Mouse (Mus musculus): ENCODE measurements around the gene Igfbp6. TPM values are rescaled to one million over a fixed set of nuclear protein-coding genes. Genes with fewer than 3 reads are reported as not detected.
A peak's percentile ranks its signal among the peaks of the same experiment; 100 is the strongest.
"Not testable (repeated sequence)": the region's sequence is repeated elsewhere in the genome, so short reads cannot be mapped to it uniquely, and the experiment has no call there.

The Igfbp6 gene
- polyA plus RNA-seq, 1 experiment = 18.5 TPM

DNA sequence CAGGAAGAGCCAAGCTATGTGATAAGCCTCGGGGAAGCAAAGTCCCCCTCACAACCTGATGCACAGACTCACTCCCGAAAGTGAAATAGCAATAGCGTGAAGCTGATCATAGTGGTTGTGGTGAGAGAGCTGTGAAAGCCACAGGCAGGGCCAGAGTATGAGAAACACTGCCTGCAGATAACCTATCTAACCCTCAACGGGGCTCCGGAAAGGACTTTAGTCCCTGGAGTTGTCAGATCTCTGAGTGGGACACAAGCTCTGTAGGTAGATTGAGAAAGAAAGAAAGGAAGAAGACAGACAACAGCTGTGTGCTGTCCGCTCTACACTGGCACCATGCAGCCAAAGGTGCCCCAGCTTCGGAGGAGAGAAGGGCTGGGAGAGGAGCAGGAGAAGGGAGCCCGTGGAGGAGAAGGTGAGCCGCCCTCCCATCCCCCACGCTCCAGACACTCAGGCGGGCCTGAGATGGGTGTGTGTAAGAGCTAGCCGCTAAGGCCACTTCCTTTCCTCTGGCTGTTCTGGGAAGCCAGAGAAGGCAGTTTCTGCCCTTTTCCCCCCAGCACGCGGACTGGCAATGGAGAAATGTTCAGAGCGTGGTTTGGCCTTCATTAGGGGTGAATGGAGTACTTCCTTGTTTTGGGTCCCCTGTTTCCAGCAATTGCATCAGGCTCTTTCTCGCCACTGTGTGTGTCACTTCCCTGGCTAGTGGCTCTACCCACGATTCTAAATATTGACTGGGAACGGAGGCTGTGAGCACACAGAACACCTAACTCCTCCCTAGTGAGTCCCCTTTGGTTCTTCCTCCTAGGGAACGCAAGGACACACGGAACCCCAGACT lies 6.4 kb downstream of the Igfbp6 start, which contains the start of gene Soat2:
Soat2 (plus strand) TSS at position 226 of the 835 bp plus-strand sequence.
- Histone ChIP-seq H3K27ac (ENCODE audit: insufficient read depth, low read depth, low read length) (peak within 1 kb of the TSS; percentile 46), H3K36me3 (ENCODE audit: control insufficient read depth, insufficient read depth, low read length) (no peaks in the 10 kb centered on the region), H3K4me3 (ENCODE audit: insufficient read depth, low read depth, low read length) (no peak within 1 kb of the TSS), H3K27me3 (replicated peaks; ENCODE audit: control insufficient read depth, insufficient read depth, low read length) (no peaks in the 10 kb centered on the region), H3K4me1 (ENCODE audit: control insufficient read depth, insufficient read depth, low read length) (peaks cover 13% of the 10 kb centered on the region)
- TF ChIP-seq CTCF (conservative IDR thresholded peaks at IDR 0.05; ENCODE audit: insufficient read depth, insufficient read length, low read depth, low read length) (no peak), POLR2A (IDR thresholded peaks at IDR 0.05; ENCODE audit: low read depth, low read length) (no peak)
- DNase-seq = peak; percentile 51
- 42% methylated on average over 20 of the region's 20 CpGs for WGBS

DNA sequence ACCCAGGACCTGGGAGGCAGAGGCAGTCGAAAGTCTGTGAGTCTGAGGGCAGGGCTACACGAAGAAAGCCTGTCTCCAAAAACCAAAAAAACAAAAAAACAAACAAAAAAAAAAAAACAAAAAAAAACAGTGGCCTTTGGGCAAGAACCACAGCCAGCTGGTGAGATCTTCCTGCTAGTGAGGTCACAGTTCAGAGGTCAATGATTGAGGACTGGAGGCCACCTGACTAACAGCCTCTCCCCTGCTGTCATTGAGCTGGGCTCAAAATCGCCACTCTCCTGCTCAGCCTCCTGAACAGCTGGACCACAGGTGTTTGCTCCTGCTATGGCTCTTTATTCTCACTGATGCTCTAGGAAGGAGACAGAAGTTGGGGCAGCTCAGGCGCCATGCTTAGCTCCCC lies 8.5 kb downstream of the Igfbp6 start:
- no peak for DNase-seq
- H3K4me3 ChIP-seq (ENCODE audit: insufficient read depth, low read depth, low read length) = no peak overlapping the region
- no peaks in the 10 kb centered on the region for H3K27me3 ChIP-seq (replicated peaks; ENCODE audit: control insufficient read depth, insufficient read depth, low read length)
- no peak overlapping the region for H3K27ac ChIP-seq (ENCODE audit: insufficient read depth, low read depth, low read length)
- H3K36me3 ChIP-seq (ENCODE audit: control insufficient read depth, insufficient read depth, low read length) = no peaks in the 10 kb centered on the region
- 53% methylated on average over 4 of the region's 4 CpGs for WGBS
- no peak for TF ChIP-seq POLR2A (IDR thresholded peaks at IDR 0.05; ENCODE audit: low read depth, low read length)
- TF ChIP-seq CTCF (conservative IDR thresholded peaks at IDR 0.05; ENCODE audit: insufficient read depth, insufficient read length, low read depth, low read length) = no peak
- H3K4me1 ChIP-seq (ENCODE audit: control insufficient read depth, insufficient read depth, low read length) = peaks cover 13% of the 10 kb centered on the region

DNA sequence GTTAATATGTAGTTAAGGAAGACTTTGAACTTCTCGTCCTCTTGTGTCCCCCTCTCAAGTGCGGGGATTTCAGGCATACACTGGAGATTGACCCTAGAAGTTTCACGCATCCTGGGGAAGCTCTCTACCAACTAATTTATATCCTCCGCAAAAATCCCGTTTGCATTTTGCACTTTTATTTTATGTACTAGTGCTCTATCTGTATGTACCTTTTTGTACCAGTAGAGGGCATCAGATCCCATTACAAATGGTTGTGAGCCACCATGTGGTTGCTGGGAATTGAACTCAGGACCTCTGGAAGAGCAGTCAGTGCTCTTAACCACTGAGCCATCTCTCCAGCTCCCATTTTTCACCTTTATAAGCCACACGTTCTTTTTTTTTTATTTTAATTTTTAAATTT lies 10.8 kb downstream of the Igfbp6 start:
- H3K27ac ChIP-seq (ENCODE audit: insufficient read depth, low read depth, low read length); H3K27me3 ChIP-seq (replicated peaks; ENCODE audit: control insufficient read depth, insufficient read depth, low read length); DNase-seq; H3K36me3 ChIP-seq (ENCODE audit: control insufficient read depth, insufficient read depth, low read length); H3K4me3 ChIP-seq (ENCODE audit: insufficient read depth, low read depth, low read length): not testable (repeated sequence)
- 84% methylated on average over 6 of the region's 6 CpGs for WGBS
- H3K4me1 ChIP-seq (ENCODE audit: control insufficient read depth, insufficient read depth, low read length) = peaks cover 11% of the 10 kb centered on the region

DNA sequence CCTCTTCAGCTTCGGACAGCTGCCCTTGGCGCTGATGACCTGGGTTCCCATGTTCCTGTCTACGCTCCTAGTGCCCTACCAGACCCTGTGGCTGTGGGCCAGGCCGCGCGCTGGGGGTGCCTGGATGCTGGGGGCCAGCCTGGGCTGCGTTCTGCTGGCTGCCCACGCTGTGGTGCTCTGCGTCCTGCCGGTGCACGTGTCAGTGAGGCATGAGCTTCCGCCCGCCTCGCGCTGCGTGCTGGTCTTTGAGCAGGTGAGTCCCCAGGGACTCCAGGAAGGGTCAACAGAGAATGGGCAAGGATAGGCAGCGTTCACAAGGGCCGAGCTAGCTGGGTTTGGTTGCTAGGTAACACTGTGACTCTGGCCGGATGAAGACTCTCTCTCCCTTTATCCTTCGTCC lies 12.7 kb downstream of the Igfbp6 start:
- Histone ChIP-seq H3K4me1 (ENCODE audit: control insufficient read depth, insufficient read depth, low read length) (no peaks in the 10 kb centered on the region), H3K36me3 (ENCODE audit: control insufficient read depth, insufficient read depth, low read length) (no peaks in the 10 kb centered on the region), H3K27ac (ENCODE audit: insufficient read depth, low read depth, low read length) (no peak overlapping the region), H3K27me3 (replicated peaks; ENCODE audit: control insufficient read depth, insufficient read depth, low read length) (no peaks in the 10 kb centered on the region), H3K4me3 (ENCODE audit: insufficient read depth, low read depth, low read length) (no peak overlapping the region)
- no peak for DNase-seq
- 65% methylated on average over 20 of the region's 20 CpGs for WGBS
- TF ChIP-seq POLR2A (IDR thresholded peaks at IDR 0.05; ENCODE audit: low read depth, low read length) (no peak), CTCF (conservative IDR thresholded peaks at IDR 0.05; ENCODE audit: insufficient read depth, insufficient read length, low read depth, low read length) (no peak)

DNA sequence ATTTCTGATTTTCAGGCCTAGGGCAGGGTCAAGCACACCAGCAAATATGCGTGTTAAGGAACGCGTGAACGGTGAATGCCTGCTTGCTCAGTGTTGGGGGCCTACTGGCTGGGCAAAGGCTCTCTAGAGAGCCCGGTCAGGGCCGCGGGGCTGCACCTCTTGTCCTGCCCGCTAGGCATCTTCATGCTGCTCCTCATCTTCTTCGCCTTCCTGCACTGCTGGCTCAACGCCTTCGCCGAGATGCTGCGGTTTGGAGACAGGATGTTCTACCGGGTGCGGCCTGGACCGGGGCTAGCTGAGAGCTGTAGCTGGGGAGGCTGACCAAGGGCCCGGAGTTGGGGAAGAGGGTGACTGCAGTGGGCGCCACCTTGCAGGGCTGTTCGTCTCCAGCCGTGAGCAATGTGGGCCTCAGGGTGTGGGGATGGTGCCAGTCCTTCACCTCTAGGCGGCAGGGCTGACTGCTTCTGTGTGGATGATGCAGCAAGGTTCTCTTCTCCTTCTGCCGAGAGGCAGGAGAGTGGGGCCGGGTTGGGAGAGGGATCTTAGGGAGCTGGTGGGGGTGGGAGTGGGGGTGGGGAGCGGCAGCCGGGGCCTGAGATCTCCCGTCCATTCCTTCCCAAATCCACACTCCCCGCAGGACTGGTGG lies 16.4 kb downstream of the Igfbp6 start:
- Histone ChIP-seq H3K4me1 (ENCODE audit: control insufficient read depth, insufficient read depth, low read length) (no peaks in the 10 kb centered on the region), H3K27me3 (replicated peaks; ENCODE audit: control insufficient read depth, insufficient read depth, low read length) (no peaks in the 10 kb centered on the region), H3K4me3 (ENCODE audit: insufficient read depth, low read depth, low read length) (no peak overlapping the region), H3K27ac (ENCODE audit: insufficient read depth, low read depth, low read length) (no peak overlapping the region), H3K36me3 (ENCODE audit: control insufficient read depth, insufficient read depth, low read length) (no peaks in the 10 kb centered on the region)
- TF ChIP-seq POLR2A (IDR thresholded peaks at IDR 0.05; ENCODE audit: low read depth, low read length) = no peak
- 85% methylated on average over 27 of the region's 27 CpGs for WGBS
- DNase-seq = no peak

DNA sequence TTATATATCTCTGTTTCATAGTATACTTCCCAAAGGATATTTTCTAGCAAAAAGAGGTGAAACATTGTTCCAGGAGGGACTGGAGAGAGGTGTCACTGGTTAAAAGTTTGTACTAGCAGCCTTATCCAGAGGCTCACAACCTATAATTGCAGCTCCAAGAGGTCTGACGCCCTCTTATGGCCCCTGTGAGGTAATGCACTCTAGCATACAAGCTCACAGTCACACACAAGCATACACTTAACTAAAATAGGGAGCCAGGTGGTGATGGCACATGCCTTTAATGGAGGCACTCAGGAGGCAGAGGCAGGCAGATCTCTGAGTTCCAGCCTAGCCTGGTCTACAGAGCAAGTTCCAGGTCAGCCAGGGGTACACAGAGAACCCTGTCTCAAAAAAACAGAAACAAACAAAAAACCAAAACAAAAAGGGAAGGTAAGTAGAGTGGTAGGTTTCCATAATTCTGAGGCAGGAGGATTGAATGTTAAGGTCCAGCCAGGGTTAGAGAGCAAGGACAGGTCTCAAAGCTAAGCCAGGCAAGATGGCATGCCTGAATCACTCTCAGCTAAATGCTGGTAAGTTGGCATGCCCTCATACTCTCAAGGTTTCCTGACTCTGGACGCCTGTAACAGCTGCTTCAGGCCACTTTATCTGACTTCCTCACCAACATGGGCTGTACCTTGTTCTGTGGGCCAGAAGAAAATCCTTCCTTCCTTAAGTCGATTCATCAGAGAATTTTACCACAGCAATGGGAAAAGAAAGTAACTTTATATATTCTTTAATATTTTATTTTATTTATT lies 19.9 kb downstream of the Igfbp6 start:
- 64% methylated on average over 3 of the region's 3 CpGs for whole genome bisulfite sequencing
- DNase-seq = no peak
- Histone ChIP-seq H3K27me3 (replicated peaks; ENCODE audit: control insufficient read depth, insufficient read depth, low read length) (no peaks in the 10 kb centered on the region), H3K27ac (ENCODE audit: insufficient read depth, low read depth, low read length) (no peak overlapping the region), H3K4me3 (ENCODE audit: insufficient read depth, low read depth, low read length) (no peak overlapping the region), H3K36me3 (ENCODE audit: control insufficient read depth, insufficient read depth, low read length) (no peaks in the 10 kb centered on the region), H3K4me1 (ENCODE audit: control insufficient read depth, insufficient read depth, low read length) (no peaks in the 10 kb centered on the region)
- TF ChIP-seq POLR2A (IDR thresholded peaks at IDR 0.05; ENCODE audit: low read depth, low read length) (no peak), CTCF (conservative IDR thresholded peaks at IDR 0.05; ENCODE audit: insufficient read depth, insufficient read length, low read depth, low read length) (peak; percentile 28; the same call in 1 of the 2 replicates)
